ENCODE assay signal across 8 mouse cellular contexts in genomic region chr11:119258572-119259322, GRCm38 (mm10). TPM values are rescaled to one million over a fixed set of nuclear protein-coding genes. Genes with fewer than 3 reads are reported as not detected.
A peak's percentile ranks its signal among the peaks of the same experiment; 100 is the strongest.
DNase-seq lines count a peak whose midpoint lies in the region; ATAC-seq and TF ChIP-seq lines count a peak whose summit lies in the region.

No protein-coding gene starts in this region.

- H3K27me3 ChIP-seq in forebrain, embryonic 12.5 days, result no peaks in the 10 kb centered on the region
- no peaks in the 10 kb centered on the region for H3K27me3 ChIP-seq in heart, embryonic 16.5 days (ENCODE audit: control insufficient read depth, insufficient read depth, low read length)
- no peaks in the 10 kb centered on the region for H3K27me3 ChIP-seq in liver, adult 2 months (ENCODE audit: control insufficient read depth, insufficient read depth, low read length)
- H3K27me3 ChIP-seq in midbrain, embryonic 16.5 days (ENCODE audit: control insufficient read depth, insufficient read depth, low read depth, low read length), result no peaks in the 10 kb centered on the region
- no peaks in the 10 kb centered on the region for H3K27me3 ChIP-seq in splenic B cell, adult 2 months (ENCODE audit: control insufficient read depth, insufficient read depth, low read length, poor library complexity, severe bottlenecking)

- 0 out of 2 replicates have a peak overlapping the region, but pooled peaks have one; percentile 13 for H3K27ac ChIP-seq in forebrain, embryonic 12.5 days
- H3K27ac ChIP-seq in heart, embryonic 16.5 days (ENCODE audit: low read length), result 0 out of 2 replicates have a peak overlapping the region, but pooled peaks have one; percentile 1
- H3K27ac ChIP-seq in liver, adult 2 months (replicated peaks; ENCODE audit: insufficient read depth, low read depth, low read length), result no peak overlapping the region
- H3K27ac ChIP-seq in midbrain, embryonic 16.5 days (ENCODE audit: low read length), result peak overlapping the region; percentile 60

- H3K9me3 ChIP-seq in forebrain, embryonic 12.5 days, result no peaks in the 10 kb centered on the region
- no peaks in the 10 kb centered on the region for H3K9me3 ChIP-seq in heart, embryonic 16.5 days (replicated peaks; ENCODE audit: control insufficient read depth, low read length)
- H3K9me3 ChIP-seq in midbrain, embryonic 16.5 days (replicated peaks; ENCODE audit: control insufficient read depth, low read length, poor library complexity, severe bottlenecking), result no peaks in the 10 kb centered on the region

- H3K4me2 ChIP-seq in forebrain, embryonic 12.5 days, result peak overlapping the region; percentile 49
- peak overlapping the region; percentile 57 for H3K4me2 ChIP-seq in heart, embryonic 16.5 days (ENCODE audit: low read depth, low read length)
- H3K4me2 ChIP-seq in midbrain, embryonic 16.5 days (ENCODE audit: low read length), result peak overlapping the region; percentile 54

- TF ChIP-seq CTCF in liver, adult 2 months (IDR thresholded peaks at IDR 0.05; ENCODE audit: low read depth, low read length), result no peak

- H3K9ac ChIP-seq in forebrain, embryonic 12.5 days, result no peak overlapping the region; the same call in 1 of the 2 replicates
- peak overlapping the region; percentile 46 for H3K9ac ChIP-seq in heart, embryonic 16.5 days (ENCODE audit: low read length)
- peak overlapping the region; percentile 16 for H3K9ac ChIP-seq in liver, adult 2 months (ENCODE audit: low read depth, low read length)
- H3K9ac ChIP-seq in midbrain, embryonic 16.5 days (ENCODE audit: low read depth, low read length), result peak overlapping the region; percentile 44; the same call in 1 of the 2 replicates

- 73% methylated on average over 23 of the region's 23 CpGs for WGBS in forebrain, embryonic 12.5 days
- 55% methylated on average over 23 of the region's 23 CpGs for WGBS in heart, embryonic 16.5 days
- 32% methylated on average over 23 of the region's 23 CpGs for WGBS in liver, adult 2 months
- WGBS in midbrain, embryonic 16.5 days, result 66% methylated on average over 23 of the region's 23 CpGs

- H3K4me1 ChIP-seq in forebrain, embryonic 12.5 days, result peaks cover 11% of the 10 kb centered on the region; the same call in 1 of the 2 replicates
- H3K4me1 ChIP-seq in heart, embryonic 16.5 days (ENCODE audit: control insufficient read depth, insufficient read depth, low read length), result no peaks in the 10 kb centered on the region
- H3K4me1 ChIP-seq in liver, adult 2 months (ENCODE audit: control insufficient read depth, insufficient read depth, low read length), result 0 out of 2 replicates have a peak, but pooled peaks cover 2% of the 10 kb centered on the region
- no peaks in the 10 kb centered on the region for H3K4me1 ChIP-seq in midbrain, embryonic 16.5 days (ENCODE audit: control insufficient read depth, insufficient read depth, low read length)

- H3K79me2 ChIP-seq in liver, adult 2 months (ENCODE audit: control insufficient read depth, insufficient read depth, low read length), result no peaks in the 10 kb centered on the region

- peak overlapping the region; percentile 29 for H3K4me3 ChIP-seq in forebrain, embryonic 12.5 days (replicated peaks)
- peak overlapping the region; percentile 36 for H3K4me3 ChIP-seq in heart, embryonic 16.5 days (ENCODE audit: low read length)
- H3K4me3 ChIP-seq in liver, adult 2 months (ENCODE audit: insufficient read depth, low read depth, low read length), result peak overlapping the region; percentile 21
- peak overlapping the region; percentile 29 for H3K4me3 ChIP-seq in midbrain, embryonic 16.5 days (ENCODE audit: low read depth, low read length)

- no peak for TF ChIP-seq POLR2A in liver, adult 2 months (IDR thresholded peaks at IDR 0.05; ENCODE audit: extremely low read depth, insufficient read depth, low read length)

- peaks cover 32% of the 10 kb centered on the region for H3K36me3 ChIP-seq in forebrain, embryonic 12.5 days (replicated peaks)
- H3K36me3 ChIP-seq in heart, embryonic 16.5 days (ENCODE audit: control insufficient read depth, insufficient read depth), result no peaks in the 10 kb centered on the region
- H3K36me3 ChIP-seq in liver, adult 2 months (ENCODE audit: control insufficient read depth, insufficient read depth, low read length), result no peaks in the 10 kb centered on the region
- peaks cover 6% of the 10 kb centered on the region; the same call in 1 of the 2 replicates for H3K36me3 ChIP-seq in midbrain, embryonic 16.5 days (ENCODE audit: control insufficient read depth, insufficient read depth, low read length)
- H3K36me3 ChIP-seq in splenic B cell, adult 2 months (ENCODE audit: control insufficient read depth, insufficient read depth, low read length, poor library complexity, severe bottlenecking), result no peaks in the 10 kb centered on the region

- peak; percentile 49; the same call in 1 of the 2 replicates for ATAC-seq in forebrain, embryonic 12.5 days (ENCODE audit: low FRiP score)
- ATAC-seq in heart, embryonic 16.5 days (replicated peaks; ENCODE audit: extremely low read depth, insufficient read depth, low FRiP score), result peak; percentile 58
- peak; percentile 58; the same call in 1 of the 2 replicates for ATAC-seq in midbrain, embryonic 16.5 days

- peak; percentile 71 for DNase-seq in CD4-positive, CD25-positive, alpha-beta regulatory T cell, adult 2 months (ENCODE audit: low read depth, low spot score)
- DNase-seq in c-Kit-negative CD71-positive TER-119-positive erythroid progenitor cells, embryonic 14.5 days (ENCODE audit: low read depth, low spot score), result peak; percentile 52
- DNase-seq in kidney, postnatal 10 days, result peak; percentile 81
- peak; percentile 44 for DNase-seq in liver, adult 2 months (ENCODE audit: extremely low read depth, low read depth, low spot score)
- DNase-seq in splenic B cell, adult 2 months (ENCODE audit: low read depth, low spot score), result peak; percentile 56

RNA-seq across cellular contexts. Expression of gene Gaa, which starts 8.9 kb away (rescaled TPM):
- polyA plus RNA-seq in forebrain, embryonic 12.5 days (2016; fragmentation: Nextera tagmentation; extraction: Ambion mirVana), result 31.6 and 33.3 TPM in 2 replicates
- 92.3 and 95.9 TPM in 2 replicates for polyA plus RNA-seq in heart, embryonic 16.5 days (2015; fragmentation: Nextera tagmentation; extraction: Ambion mirVana)
- total RNA-seq in liver, adult 2 months (2014; rRNA removed), result 22.4 and 49.3 TPM in 2 replicates
- polyA plus RNA-seq in liver, adult 2 months (2012; rRNA removed), result 108 and 119 TPM in 2 replicates
- 102 and 120 TPM in 2 replicates for polyA plus RNA-seq in midbrain, embryonic 16.5 days (2015; fragmentation: Nextera tagmentation; extraction: Ambion mirVana)

RNA-seq across cellular contexts. Expression of gene Ccdc40, which starts 30.4 kb away (rescaled TPM):
- 20.7 TPM in 2 replicates for polyA plus RNA-seq in forebrain, embryonic 12.5 days (2016; fragmentation: Nextera tagmentation; extraction: Ambion mirVana)
- polyA plus RNA-seq in heart, embryonic 16.5 days (2015; fragmentation: Nextera tagmentation; extraction: Ambion mirVana), result 2.9 and 3.1 TPM in 2 replicates
- total RNA-seq in liver, adult 2 months (2014; rRNA removed), result 0.07 and 0.09 TPM in 2 replicates
- 0.04 TPM in 1 of 2 replicates, not detected in the other for polyA plus RNA-seq in liver, adult 2 months (2012; rRNA removed)
- 18.0 and 20.1 TPM in 2 replicates for polyA plus RNA-seq in midbrain, embryonic 16.5 days (2015; fragmentation: Nextera tagmentation; extraction: Ambion mirVana)

RNA-seq across cellular contexts. Expression of gene Tbc1d16, which starts 30.4 kb away (rescaled TPM):
- 28.0 and 28.1 TPM in 2 replicates for polyA plus RNA-seq in forebrain, embryonic 12.5 days (2016; fragmentation: Nextera tagmentation; extraction: Ambion mirVana)
- 15.6 and 19.1 TPM in 2 replicates for polyA plus RNA-seq in heart, embryonic 16.5 days (2015; fragmentation: Nextera tagmentation; extraction: Ambion mirVana)
- 4.6 and 5.5 TPM in 2 replicates for total RNA-seq in liver, adult 2 months (2014; rRNA removed)
- polyA plus RNA-seq in liver, adult 2 months (2012; rRNA removed), result 8.5 and 9.5 TPM in 2 replicates
- 47.7 and 56.7 TPM in 2 replicates for polyA plus RNA-seq in midbrain, embryonic 16.5 days (2015; fragmentation: Nextera tagmentation; extraction: Ambion mirVana)

RNA-seq across cellular contexts. Expression of gene Eif4a3, which starts 41.1 kb away (rescaled TPM):
- polyA plus RNA-seq in forebrain, embryonic 12.5 days (2016; fragmentation: Nextera tagmentation; extraction: Ambion mirVana), result 366 and 368 TPM in 2 replicates
- polyA plus RNA-seq in heart, embryonic 16.5 days (2015; fragmentation: Nextera tagmentation; extraction: Ambion mirVana), result 248 and 252 TPM in 2 replicates
- 57.3 and 64.2 TPM in 2 replicates for total RNA-seq in liver, adult 2 months (2014; rRNA removed)
- 49.8 and 61.5 TPM in 2 replicates for polyA plus RNA-seq in liver, adult 2 months (2012; rRNA removed)
- polyA plus RNA-seq in midbrain, embryonic 16.5 days (2015; fragmentation: Nextera tagmentation; extraction: Ambion mirVana), result 228 and 237 TPM in 2 replicates

RNA-seq across cellular contexts. Expression of gene Card14, which starts 48.8 kb away (rescaled TPM):
- 0.06 and 0.13 TPM in 2 replicates for polyA plus RNA-seq in forebrain, embryonic 12.5 days (2016; fragmentation: Nextera tagmentation; extraction: Ambion mirVana)
- polyA plus RNA-seq in heart, embryonic 16.5 days (2015; fragmentation: Nextera tagmentation; extraction: Ambion mirVana), result 0.20 and 0.35 TPM in 2 replicates
- total RNA-seq in liver, adult 2 months (2014; rRNA removed), result 0.09 and 0.20 TPM in 2 replicates
- 0.10 and 0.22 TPM in 2 replicates for polyA plus RNA-seq in liver, adult 2 months (2012; rRNA removed)
- 0.29 and 0.38 TPM in 2 replicates for polyA plus RNA-seq in midbrain, embryonic 16.5 days (2015; fragmentation: Nextera tagmentation; extraction: Ambion mirVana)
